Mouse (Mus musculus): ENCODE data around the gene Macrod1.
"Not testable (repeated sequence)": the region's sequence is repeated elsewhere in the genome, so short reads cannot be mapped to it uniquely, and the experiment has no call there.

Macrod1 gene

GRCm38 (mm10) chr19:7056248-7057087 is at the start of gene Macrod1:
TSS of gene Macrod1 (plus strand) at chr19:7056810.
- DNase-seq (ENCODE audit: low read depth, low spot score), result peak; percentile 57

- DNase-seq (ENCODE audit: low read depth, low spot score), result no peak
These were observed 49.6 kb upstream of the Macrod1 start for GRCm38 (mm10) chr19:7006892-7007593.

DNA sequence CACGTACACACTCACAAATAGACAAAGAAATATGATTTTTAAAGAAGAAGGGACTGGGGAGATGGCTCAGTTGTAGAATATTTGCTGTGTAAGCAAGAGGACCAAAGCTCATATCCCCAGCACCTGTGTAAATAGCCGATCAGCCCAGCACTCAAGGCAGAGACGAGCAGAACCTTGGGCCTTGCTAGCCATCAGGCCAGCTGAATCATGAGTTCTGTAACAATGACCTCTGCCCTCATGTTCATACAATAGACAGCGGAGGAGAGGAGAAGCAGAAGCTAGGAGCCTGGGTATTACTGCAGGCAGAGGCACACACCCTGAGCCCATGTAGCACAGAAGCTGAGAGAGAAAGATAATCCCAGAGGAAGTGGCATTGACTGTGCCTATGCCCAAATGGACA is 44.2 kb upstream of the Macrod1 start:
- no peak for DNase-seq (ENCODE audit: low read depth, low spot score)

- DNase-seq (ENCODE audit: low read depth, low spot score), result no peak
These were observed 42.6 kb upstream of the Macrod1 start for GRCm38 (mm10) chr19:7013984-7014383.

DNA sequence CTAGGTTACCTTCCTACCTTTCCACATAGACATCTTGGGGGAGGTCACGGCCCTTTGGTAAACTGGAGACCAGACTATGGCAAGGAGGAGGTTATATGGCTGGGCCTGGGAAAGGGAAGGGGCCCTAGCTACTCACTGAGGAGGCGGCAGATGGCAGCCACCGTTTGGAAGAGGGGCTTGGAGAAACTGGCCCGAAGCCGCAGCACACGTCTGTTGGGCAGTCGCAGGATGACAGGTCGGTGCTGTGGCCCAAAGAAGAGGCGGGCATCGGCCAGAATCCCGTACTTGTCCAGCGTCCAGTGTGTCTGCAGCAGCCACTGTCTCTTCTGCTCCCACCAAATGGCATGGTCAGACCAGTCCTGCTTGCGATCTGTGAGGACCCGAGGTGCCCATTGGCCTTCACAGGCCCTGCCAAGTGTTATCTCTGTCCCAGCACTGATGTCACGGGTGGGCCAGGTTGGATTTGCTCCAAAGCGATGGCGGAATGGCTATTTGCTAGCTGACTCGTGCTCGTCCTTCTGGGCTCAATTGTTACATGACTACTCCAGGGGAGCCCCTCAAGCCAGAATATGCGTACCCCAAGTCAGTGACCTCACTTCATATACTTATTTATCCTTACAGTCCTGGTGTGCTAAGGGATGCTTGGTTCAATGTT is 42.0 kb upstream of the Macrod1 start:
- DNase-seq (ENCODE audit: low read depth, low spot score), result no peak

GRCm38 (mm10) chr19:7017541-7018457 is 38.8 kb upstream of the Macrod1 start:
- DNase-seq (ENCODE audit: low read depth, low spot score), result no peak

DNA sequence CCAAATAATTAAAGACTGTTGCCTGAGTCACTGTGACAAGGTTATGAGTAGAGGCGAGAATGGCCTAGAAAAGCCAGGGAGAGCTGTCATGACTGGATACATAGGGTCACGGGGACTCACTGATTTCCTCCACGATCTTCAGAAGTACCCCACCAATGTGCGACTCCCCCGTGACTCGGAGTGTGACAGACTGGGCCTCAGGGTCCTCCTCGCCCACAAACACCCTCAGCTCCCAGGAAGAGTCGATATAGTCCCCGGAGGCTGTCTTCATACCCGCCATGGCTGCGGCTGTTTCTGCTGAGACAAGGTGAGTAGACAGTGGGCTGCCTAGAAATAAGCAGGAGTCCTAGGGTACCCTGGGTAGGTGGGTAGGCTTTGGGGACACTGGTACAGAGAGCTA is 38.1 kb upstream of the Macrod1 start:
- DNase-seq (ENCODE audit: low read depth, low spot score), result no peak

DNA sequence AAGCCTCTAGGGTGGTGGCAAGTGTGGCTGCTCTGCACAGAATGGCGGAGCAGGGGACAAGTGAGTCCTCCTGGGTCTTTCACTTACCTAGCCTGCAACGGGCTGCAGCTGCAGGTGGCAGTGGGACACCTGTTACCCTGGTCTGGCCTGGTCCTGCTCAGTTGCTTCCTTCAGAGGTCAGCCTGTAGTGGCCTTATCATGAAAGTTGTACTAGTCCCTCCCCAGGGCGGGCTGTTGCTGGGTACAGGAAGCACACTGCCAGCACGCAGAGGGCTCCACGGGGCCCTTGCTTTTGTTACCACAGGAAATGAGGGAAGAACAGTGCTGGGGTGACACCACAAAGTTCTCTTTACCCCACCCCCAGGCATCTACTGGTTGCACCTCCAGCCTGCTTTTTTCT is 37.4 kb upstream of the Macrod1 start, which contains the start of gene Fermt3:
Gene Fermt3 (minus strand): TSS at position 279 of the 400 bp plus-strand sequence.
- no peak for DNase-seq (ENCODE audit: low read depth, low spot score)

DNA sequence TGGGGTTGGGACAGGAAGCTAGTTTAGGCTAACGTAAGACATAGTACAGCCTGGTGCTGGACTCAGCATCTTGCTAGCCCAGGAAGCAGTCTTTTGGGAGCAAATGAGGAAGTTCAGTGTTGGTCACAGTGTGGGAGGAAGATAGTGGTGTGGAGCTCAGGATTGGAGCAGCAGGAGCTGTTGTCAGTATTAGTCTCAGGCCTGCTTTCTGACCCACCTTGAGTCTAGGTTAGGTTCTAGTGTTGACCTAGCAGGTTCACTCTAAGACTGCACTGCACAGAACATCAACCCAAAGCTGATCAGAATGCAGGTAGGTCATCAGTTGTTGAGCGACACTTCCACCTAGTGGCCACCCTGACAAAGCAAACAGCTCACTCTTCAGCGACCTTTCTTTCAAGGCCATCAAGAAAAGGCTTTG is 36.4 kb upstream of the Macrod1 start:
- DNase-seq (ENCODE audit: low read depth, low spot score), result peak; percentile 53

DNA sequence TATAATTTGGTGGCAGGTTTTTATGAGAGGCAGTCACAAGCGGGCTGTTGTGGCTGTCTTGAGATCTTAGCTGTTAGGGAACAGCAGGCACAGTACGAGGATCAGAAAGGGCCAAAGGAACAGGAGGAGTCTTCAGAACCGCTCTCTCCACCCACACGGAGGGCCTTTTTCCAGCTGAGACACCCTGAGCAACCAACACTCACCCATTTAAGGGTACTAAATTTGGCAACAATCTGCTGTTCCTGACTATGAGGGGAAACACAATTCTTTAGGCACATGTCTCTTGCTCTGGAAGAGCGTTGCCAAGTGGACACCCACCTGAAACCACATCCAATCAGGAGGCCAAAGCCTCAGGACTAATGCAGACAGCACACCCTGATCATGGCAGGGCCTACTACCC is 27.1 kb upstream of the Macrod1 start:
- DNase-seq (ENCODE audit: low read depth, low spot score), result no peak

DNA sequence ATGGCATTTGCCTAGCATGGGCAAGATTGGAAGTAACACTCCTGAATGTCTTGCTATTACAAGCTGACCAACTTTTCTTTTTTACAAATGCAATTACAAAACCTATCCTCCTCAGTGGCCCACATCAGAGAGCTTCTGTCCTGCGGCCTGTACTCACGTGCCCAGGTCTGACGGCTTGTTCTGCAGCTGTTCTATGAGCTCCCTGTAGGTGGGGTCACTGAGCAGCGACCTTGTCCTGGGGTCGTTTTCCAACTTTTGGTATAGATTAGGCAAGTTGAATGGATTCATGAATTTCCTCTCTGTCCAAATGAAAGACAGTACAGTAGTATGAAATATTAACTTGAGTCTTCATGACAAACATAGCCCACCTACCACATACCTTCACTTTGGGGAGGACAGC is 22.6 kb upstream of the Macrod1 start:
- no peak for DNase-seq (ENCODE audit: low read depth, low spot score)

GRCm38 (mm10) chr19:7039088-7039720 is 17.4 kb upstream of the Macrod1 start:
- no peak for DNase-seq (ENCODE audit: low read depth, low spot score)

- peak; percentile 100 for DNase-seq (ENCODE audit: low read depth, low spot score)
These were observed 16.6 kb upstream of the Macrod1 start, which contains the start of gene Stip1 for GRCm38 (mm10) chr19:7039841-7040636. TSS of gene Stip1 (minus strand) at chr19:7039967.

GRCm38 (mm10) chr19:7040637-7041130 is 15.9 kb upstream of the Macrod1 start:
- no peak for DNase-seq (ENCODE audit: low read depth, low spot score)

DNA sequence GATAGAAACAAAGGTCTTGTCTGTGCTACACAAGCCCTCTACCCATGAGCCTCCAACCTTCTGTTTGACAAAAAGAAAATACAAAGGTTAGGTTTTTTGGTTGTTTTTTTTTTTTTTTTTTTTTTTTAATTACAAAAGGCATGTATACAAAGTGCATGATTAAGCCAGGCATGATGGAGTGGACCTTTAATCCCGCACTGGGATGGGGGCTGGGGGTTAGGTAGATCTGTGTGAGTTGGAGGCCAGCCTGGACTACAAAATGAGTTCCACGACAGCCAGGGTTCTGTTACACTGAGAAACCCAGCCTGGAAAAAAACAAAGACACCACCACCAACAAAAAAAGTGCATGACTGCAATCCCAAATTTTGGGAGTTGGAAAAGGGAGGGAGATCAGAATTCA is 15.4 kb upstream of the Macrod1 start:
- no peak for DNase-seq (ENCODE audit: low read depth, low spot score)

DNA sequence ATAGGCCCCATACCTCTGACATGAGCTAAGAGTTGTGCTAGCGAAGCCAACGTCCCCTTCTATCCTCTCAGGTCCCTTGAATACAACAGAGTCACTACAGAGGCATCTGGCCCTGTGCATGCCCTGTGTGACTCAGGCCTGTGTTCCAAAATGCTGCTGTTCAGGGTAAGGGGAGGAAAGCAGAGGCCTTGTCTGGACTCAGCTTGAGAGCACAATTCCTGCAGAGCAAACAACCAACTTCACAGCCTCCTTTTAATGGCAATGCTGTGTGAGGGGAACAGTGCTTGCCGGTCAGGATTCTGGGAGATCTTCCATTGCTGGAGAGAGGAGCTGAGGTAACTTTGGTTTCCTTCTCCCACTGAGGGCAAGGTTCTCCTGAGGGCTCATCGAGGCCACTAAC is 12.3 kb upstream of the Macrod1 start:
- no peak for DNase-seq (ENCODE audit: low read depth, low spot score)

DNA sequence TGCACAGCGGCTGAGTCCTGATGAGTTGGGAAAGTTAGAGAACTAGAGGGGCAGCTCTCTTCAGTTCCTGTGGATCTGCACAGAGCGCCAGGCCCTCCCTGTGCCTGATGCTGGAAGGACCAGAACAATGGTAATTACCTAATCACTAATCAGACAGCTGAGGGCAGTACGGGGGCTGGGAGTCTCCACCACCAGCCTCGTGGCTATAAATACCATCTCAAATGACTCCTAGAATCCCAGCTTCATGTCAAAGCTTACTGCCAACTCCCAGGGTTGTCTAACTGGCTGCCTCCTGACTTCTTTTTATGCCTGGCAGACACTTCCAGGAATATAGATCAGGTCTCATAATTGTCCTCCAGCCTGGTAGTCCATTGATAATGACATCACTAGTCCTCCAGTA is 11.9 kb upstream of the Macrod1 start:
- no peak for DNase-seq (ENCODE audit: low read depth, low spot score)

DNA sequence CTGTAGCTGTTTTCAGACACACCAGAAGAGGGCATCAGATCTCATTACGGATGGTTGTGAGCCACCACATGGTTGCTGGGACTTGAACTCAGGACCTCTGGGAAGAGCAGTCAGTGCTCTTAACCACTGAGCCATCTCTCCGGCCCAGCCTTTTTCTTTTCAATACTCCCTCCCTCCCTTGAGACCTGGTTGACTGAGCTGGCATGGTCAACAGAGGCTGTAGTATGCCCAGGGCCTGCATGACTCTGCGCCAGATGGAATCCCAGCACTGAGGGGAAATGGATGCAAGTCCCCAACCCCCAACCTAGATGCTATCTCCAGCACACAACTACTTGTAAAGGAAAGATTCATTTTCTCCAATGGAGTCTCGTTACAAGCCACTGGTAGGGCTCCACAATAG is 3.2 kb upstream of the Macrod1 start:
- not testable (repeated sequence) for DNase-seq (ENCODE audit: low read depth, low spot score)

GRCm38 (mm10) chr19:7054772-7055171 is 1.8 kb upstream of the Macrod1 start:
- no peak for DNase-seq (ENCODE audit: low read depth, low spot score)

GRCm38 (mm10) chr19:7055173-7055572 is 1.4 kb upstream of the Macrod1 start:
- DNase-seq (ENCODE audit: low read depth, low spot score), result no peak
